Mouse (Mus musculus) kidney, postnatal 36 days (tissue): Measurements from ENCODE around the gene Slc7a11.

Source experiments
- DNase-seq, 2 experiments: peaks; one replicate each; pipeline ENCODE4 v3.0.0; 2021 to 2022; ENCODE audit warnings: mixed read lengths in 2 of 2

The Slc7a11 gene

GRCm38 (mm10) chr3:50132204-50132603, 311.2 kb downstream of the Slc7a11 start:
- DNase-seq: no peak

DNA sequence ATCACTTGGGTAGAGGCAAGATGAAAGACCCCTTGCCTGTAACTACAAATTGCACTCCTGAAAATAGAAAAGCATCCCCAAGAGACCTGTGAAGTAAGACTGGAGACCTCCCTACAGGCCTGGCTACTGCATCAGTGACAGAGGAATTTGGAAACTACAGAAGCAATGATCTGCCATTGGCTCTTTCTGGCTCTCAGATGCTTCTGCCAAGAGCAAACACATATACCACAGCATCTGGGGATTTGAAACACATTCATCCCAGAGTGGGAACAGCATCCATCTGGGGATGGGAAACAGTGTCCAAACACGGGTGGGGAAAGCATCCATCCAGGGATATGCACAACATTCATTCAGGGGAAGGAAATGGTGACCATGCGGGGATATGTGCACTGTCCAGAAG, 313.1 kb downstream of the Slc7a11 start:
- no peak for DNase-seq

DNA sequence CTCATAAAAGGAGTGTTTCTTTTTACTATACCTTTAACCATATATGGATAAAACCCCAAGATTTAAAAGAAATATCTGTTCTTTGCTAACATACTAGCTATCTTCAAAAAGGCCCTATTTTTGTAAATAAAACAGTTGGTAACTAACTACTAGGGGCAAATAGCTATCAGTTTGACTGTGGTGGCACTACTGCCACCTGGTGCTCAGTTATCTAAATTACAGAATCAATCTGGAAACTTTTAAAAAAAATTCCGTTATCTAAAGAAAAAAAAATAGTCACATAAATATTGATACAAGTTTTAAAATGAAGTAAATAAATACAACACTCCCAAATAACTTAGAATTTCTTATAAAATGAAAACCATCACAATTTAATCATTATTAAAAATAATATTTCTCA, 322.4 kb downstream of the Slc7a11 start:
- peak in 1 of 2 experiments; percentile 11 for DNase-seq

GRCm38 (mm10) chr3:50116266-50116665, 327.1 kb downstream of the Slc7a11 start:
- peak in 1 of 2 experiments; percentile 4 for DNase-seq

DNA sequence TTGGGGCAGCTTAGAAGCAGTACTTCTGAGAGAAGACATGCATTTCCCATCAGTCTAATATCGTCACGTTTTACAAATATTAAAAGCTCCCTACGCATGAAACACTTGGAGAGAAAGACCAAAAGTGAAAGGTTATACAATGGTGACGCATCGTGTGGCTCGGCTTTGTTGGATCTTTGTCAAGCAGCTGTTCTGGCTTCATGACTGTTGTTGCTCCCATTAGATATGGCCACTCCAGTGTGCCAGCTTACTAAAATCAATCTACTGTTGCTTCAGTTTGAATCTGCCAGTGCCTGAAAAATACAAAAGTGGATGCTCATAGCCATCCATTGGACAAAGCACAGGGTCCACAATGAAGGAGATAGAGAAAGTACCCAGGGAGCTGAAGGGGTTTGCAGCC, 337.9 kb downstream of the Slc7a11 start:
- no peak for DNase-seq

GRCm38 (mm10) chr3:50094404-50095092, 348.9 kb downstream of the Slc7a11 start:
- no peak for DNase-seq

- DNase-seq: peak; percentile 57 to 77
Measured at GRCm38 (mm10) chr3:50076979-50077378, 366.4 kb downstream of the Slc7a11 start.

DNA sequence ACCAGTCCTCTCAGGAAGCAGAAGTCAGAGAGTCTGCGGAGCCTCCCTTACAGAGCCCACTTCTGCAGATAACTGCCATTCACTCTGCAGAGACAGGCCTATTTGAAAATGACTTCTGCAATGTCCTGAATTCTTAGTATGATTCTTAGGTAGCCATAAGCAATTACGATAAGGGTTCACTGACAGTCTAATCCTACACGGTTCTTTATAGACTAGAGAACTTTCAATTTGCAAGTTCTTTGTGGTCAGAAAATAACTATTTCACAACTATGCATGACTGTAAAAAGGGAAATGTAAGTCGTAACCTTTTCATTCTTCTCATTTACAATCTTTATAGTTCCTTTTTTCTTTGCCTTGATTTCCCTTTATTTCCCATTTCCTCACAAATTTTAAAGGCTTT, 380.0 kb downstream of the Slc7a11 start:
- DNase-seq: no peak

DNA sequence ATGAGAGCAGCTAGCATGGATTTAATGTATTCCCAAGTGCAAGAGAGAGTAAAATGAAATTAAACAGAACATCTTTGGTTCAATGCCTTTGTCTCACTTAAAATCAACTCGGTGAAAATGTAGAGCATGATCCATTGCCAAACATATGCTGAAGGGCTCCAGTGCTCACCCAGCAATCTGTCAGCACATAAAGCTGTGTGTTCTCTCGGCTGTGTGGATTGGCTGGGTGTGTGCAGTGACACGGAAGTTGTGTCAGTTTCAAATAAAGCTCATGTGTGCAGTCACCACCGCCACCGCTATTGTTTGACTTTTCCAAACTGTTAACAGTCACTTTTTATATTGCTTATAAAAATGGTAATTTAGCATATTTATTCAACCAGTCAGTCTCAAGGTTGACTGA, 398.7 kb downstream of the Slc7a11 start:
- DNase-seq: no peak

DNA sequence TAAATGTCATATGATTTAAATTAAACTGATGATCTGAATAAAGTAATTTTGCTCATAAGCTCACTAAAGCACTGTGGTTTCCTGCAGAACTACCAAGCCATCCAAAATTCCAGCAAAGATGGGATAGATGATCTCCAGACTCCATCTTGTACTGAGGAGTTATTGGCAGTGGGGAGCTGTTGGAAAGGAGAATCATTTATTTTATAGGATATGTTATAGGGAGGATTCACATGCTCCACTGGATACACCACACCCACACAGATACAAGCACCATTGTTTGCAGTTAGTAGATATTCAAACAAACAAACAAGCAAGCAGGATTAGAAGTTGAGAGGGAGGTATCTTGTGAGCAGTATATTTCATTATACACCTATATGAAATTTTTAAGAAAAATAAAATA, 399.3 kb downstream of the Slc7a11 start:
- DNase-seq: no peak

- DNase-seq: no peak
Measured at GRCm38 (mm10) chr3:50041141-50041540, 402.3 kb downstream of the Slc7a11 start.

- no peak for DNase-seq
Measured at GRCm38 (mm10) chr3:50035875-50036528, 407.4 kb downstream of the Slc7a11 start.

- no peak for DNase-seq
Measured at GRCm38 (mm10) chr3:50033325-50033724, 410.1 kb downstream of the Slc7a11 start.

GRCm38 (mm10) chr3:50026039-50026438, 417.4 kb downstream of the Slc7a11 start:
- DNase-seq: no peak

GRCm38 (mm10) chr3:50014396-50014795, 429.0 kb downstream of the Slc7a11 start:
- no peak for DNase-seq

DNA sequence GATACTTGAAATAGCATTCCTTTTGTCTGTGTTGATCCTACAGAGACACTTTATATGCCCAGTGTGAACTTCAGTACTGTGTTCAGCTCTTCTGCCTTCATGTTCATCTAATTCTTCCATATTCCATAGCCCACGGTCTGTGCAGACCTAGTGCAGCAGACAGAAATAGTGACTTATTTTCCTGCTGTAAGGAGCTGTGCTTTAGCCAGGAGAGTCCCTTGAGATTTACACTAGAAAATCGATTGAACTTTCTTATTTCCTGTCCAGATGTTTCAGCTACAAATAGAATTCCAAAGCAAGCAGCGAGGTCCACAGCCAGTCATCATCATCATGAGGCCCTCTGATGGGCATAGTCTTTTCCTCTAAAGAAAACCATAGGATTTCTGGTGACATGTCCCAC, 431.4 kb downstream of the Slc7a11 start:
- no peak for DNase-seq

- no peak for DNase-seq
Measured at GRCm38 (mm10) chr3:50003970-50004683, 439.3 kb downstream of the Slc7a11 start.

DNA sequence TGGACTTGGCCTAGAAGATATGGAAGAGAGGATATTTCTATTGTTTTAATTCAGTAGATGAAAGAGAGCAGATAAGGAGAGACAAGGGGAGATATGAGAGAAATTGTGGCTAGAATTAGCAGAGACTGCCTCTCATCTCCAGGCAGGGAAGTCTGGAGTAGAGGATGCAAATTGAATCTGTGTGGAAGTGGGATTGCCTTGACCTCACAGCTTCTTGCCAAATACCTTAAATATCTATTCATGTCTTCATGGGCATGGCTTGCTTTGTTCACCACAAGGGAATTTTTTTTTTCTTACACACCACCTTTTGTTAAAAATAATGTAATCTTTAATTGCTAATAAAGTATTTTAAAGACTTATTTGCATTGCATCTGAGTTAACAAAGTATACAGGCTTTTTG, 441.3 kb downstream of the Slc7a11 start:
- no peak for DNase-seq

- no peak for DNase-seq
Measured at GRCm38 (mm10) chr3:50001635-50002034, 441.8 kb downstream of the Slc7a11 start.

DNA sequence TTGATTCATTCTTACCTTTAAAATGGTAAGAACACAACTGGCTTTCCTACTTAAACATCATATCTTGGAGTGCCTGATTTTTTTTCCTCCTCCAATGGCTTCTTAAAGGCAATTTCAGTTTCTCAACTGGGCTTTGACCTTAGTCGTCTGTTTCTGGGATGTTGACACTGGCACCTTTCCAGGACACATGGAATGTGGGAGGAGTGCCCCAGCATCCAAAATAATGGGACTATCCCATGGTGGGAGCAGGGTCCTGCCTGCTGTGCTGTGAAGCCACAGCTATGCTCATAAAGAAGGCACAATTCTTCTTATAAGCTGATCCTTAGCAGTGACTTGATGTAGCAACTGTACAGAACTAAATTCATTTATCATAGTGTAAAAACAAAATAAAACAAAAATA, 450.5 kb downstream of the Slc7a11 start:
- DNase-seq: peak; percentile 4 to 29

DNA sequence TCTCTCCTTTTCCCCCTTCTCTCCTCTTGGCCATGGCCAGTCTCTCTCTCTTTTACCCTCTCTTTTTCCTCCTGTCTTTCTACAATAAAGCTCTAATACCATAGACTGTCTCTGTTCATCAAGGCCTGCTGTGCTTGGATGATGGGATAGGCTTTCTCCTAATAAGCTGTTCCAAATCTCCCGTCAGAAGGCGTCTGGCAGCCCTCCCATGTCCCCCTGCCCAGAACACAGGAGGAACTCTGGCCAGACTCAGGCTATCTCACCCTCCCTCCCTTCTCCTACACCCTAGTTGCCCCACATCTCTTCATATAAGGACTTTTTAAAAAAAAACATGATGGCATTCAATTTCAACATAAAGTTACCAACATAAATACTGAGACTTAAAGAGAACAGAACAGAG, 456.2 kb downstream of the Slc7a11 start:
- DNase-seq: no peak

- no peak for DNase-seq
Measured at GRCm38 (mm10) chr3:49984795-49985194, 458.6 kb downstream of the Slc7a11 start.

- DNase-seq: no peak
Measured at GRCm38 (mm10) chr3:49983429-49984268, 459.8 kb downstream of the Slc7a11 start.
